Mouse (Mus musculus): ENCODE measurements around the gene B4galnt1.

DNA sequence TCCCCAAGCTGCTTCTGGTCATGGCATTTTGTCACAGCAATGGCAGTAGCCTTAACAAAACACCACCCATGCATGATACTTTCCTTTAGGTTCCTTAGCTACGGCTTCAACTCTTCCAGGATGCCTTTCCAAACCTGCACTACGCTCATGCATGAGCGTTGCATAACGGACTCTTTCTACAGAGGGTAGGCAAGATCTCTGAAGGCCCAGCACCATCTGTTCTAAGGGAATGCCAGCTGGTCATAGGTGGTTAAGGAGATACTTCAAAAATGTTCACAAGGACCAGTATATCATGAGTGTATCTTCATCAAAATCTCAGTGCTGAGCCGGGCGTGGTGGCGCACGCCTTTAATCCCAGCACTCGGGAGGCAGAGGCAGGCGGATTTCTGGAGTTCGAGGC, 51.4 kb downstream of the B4galnt1 start:
- TF ChIP-seq CTCF (conservative IDR thresholded peaks at IDR 0.05; ENCODE audit: low read length): no peak
- TF ChIP-seq NANOG (IDR thresholded peaks at IDR 0.05; ENCODE audit: borderline replicate concordance, low read length): no peak

All from E14TG2a.4 (cell line).